Mouse (Mus musculus) frontal cortex, postnatal 10 days (tissue): ENCODE measurements around the gene Gm28035.
A peak's percentile ranks its signal among the peaks of the same experiment; 100 is the strongest.

Source experiments
- DNase-seq, 2 experiments: peaks; one replicate each; pipeline ENCODE4 v3.0.0; 2022; ENCODE audit warnings: low spot score in 2 of 2, mixed read lengths in 1 of 2

Gm28035 gene

GRCm38 (mm10) chr2:30261921-30262839 lies 21.8 kb downstream of the Gm28035 start:
- DNase-seq = no peak

- peak; percentile 68 to 69 for DNase-seq
These were observed 22.6 kb downstream of the Gm28035 start for GRCm38 (mm10) chr2:30262840-30263441.

- DNase-seq = no peak
These were observed 23.4 kb downstream of the Gm28035 start for GRCm38 (mm10) chr2:30263811-30264210.

DNA sequence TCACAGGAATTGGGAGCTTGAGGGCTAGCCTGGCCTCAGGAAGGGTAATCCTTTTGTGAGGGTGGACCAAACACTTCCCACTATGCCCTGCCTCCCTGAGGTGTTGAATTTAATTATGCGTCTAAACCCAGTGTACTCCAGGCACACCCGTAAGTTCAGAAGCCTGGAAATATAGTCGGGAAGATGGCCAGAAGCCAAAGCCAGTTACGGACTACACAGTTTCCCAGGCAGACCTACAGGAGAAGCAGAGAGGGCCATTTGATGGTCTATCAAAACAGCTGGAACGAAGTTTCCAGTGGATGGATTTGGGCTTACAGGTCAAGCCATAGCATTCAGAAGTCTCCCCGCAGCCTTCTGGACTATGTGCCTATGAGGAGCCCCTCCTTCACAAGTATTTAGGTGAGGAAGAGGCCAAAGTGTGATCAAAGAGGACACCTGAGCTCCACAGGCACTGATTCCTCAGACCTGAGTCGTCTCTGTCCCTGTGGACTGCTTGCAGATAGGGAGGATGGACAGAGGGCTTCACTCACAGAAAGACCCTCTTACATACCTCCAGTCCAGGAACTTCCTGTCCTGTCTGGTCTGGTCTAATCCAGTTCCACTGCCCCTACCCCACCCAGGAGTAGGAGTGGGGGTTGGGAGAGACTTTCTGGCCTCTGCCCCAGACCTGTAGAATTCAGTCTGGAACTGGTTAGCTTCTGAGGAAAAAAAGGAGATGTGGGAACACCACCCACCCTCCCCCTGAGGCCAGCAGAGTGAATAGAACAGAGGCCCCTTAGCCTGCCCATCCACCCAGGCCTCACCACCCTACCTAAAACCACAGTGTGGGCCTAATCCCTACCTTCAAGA lies 24.5 kb downstream of the Gm28035 start:
- no peak for DNase-seq

- peak; percentile 46 to 73 for DNase-seq
These were observed 25.4 kb downstream of the Gm28035 start, which contains the start of gene Phyhd1 for GRCm38 (mm10) chr2:30265767-30266253. TSS of gene Phyhd1 (plus strand) at chr2:30266203.

DNA sequence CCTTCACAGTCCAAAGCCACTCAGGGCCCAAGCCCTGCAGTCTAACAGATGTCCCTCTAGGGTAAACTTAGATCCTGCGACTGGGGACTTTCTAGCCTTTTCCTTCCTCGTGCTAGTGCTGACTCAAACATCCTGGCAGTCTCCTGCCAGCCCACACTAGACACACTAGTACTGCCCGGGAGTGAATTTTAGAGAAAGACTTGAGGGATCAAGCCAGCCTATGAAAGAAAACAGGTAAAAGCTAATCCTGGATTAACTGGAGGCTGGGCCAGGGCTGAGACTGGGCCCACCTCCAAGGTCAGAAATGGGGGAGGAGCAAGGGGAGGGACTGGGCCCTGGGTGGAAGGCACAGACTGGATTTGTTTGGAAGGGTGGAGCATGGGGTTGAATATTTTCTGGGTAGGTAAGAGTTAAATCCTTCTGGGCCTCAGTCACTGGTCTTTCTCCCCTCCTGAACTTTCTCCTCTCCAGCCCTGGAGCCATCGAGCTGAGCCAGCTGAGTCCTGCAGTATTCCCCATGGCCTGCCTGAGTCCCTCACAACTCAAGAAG lies 26.1 kb downstream of the Gm28035 start:
- DNase-seq = no peak

DNA sequence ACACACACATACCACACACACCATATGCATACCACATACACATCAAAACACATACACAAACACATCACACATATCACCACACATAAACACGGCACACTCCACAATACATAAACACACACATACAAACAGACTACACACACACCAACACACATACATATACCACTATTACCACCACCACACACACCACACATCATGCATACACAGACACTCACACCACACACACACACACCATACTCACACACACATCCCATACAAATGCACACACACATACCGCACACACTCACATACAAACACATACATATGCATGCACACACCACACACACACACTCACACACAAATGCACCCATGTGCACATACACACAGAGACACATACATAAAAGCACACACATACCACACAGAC lies 27.1 kb downstream of the Gm28035 start:
- DNase-seq = no peak

DNA sequence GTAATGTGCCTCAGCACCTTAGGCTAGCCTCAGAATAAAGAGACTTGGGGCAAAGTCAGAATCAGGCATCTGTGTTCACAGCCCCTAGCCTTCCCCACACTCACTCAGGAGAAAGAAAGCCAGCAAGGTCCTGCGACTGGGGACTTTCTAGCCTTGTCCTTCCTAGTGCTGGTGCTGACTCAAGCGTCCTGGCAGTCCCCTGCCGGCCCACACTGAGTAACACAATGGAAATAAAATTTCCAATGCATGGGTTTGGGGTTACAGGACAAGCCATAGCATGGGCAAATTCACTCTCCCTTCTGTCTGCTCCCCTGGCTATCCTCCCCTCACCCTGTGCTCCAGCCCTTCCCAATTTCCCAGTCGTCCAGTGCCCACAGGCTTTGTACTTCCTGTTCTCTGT lies 28.0 kb downstream of the Gm28035 start:
- no peak for DNase-seq

GRCm38 (mm10) chr2:30269241-30269990 lies 29.0 kb downstream of the Gm28035 start:
- DNase-seq = no peak

DNA sequence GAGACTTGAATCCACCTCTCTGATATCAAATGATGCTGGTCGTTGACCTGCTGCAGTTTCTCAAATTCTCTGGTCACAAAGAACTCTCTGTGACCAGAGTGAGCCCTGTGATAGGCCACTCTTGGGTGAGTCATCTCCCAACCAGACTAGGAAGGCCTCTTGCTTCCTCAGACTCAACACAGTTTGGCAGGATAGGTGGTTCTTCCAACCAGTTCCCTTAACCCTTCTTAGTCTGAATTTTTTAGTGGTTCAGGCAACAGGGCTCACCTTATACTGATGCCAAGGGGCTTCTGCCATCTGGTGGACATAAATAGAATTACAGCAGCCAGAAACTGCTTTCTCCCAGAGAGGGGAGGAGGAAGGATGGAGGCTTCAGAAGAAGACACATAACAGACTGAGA lies 29.8 kb downstream of the Gm28035 start:
- peak; percentile 40 to 59 for DNase-seq

- no peak for DNase-seq
These were observed 40.4 kb downstream of the Gm28035 start, which contains the start of gene Gm28038 for GRCm38 (mm10) chr2:30280743-30281142. TSS of gene Gm28038 (plus strand) at chr2:30281043.

- DNase-seq = no peak
These were observed 41.3 kb downstream of the Gm28035 start for GRCm38 (mm10) chr2:30281651-30282050.

- DNase-seq = no peak
These were observed 42.8 kb downstream of the Gm28035 start for GRCm38 (mm10) chr2:30283193-30283592.

DNA sequence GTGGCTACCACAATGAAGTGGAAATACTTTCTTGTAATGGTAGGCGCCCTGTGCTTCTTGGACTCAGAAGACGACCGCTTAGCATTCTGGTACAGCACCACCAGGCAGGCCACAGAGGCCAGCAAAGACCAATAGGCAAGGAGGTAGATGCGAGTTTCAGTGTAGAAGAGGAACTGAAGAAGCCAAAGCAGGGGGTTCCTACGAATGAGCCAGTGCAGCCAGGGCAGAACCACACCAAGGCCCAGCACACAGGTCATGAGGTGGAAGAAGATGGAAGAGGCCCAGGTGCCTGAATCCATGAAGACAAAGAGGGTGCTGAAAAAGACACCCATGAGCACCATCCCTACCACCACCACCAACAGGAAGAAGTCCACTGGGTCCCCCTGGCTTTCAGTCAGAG lies 44.6 kb downstream of the Gm28035 start:
- DNase-seq = no peak

GRCm38 (mm10) chr2:30285416-30286181 lies 45.2 kb downstream of the Gm28035 start:
- no peak for DNase-seq

DNA sequence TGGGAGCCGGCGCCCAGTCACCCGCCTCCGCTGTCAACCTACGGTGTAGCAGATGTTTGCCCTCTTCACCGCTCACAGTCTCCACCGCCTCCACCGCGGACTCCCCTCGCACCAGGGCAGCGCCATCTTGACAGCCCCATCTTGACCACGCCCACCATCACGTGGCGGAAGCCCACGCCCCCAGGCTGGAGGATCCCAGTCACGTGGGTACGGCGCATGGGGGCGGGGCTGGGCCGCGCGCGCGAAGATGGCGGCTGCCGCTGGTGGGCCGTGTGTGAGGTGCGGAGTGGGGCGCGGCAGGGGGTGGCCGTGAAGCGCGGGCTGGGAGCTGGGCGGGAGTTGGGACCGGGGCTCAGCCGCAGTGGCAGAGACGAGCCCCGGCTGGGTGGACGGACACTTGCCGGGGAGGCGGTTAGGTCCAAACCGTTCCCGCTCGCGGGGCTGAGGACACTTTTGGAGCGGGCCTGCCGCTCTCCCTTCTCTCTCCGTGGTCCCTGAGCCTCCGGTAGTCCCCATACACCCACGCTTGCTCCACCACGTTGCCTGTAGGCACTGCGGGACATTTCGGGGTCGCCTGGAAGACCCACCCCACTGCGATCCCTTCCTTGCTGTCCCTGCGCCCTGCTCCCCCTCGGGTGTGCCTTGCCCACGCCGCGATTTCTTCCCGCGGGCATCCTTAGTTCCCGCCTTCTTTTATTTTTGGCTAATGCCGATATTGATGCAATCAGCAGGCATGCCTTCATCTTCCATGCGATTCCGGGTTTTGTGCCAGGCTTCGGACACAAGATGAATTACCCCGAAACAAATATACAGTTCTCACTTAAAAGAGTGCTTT lies 46.0 kb downstream of the Gm28035 start, which contains the start of the genes Dolk and Nup188:
Dolk (minus strand) TSS at position 143 of the 835 bp plus-strand sequence.
Nup188 (plus strand) TSS at position 206 of the 835 bp plus-strand sequence.
- DNase-seq = peak; percentile 92 to 96

DNA sequence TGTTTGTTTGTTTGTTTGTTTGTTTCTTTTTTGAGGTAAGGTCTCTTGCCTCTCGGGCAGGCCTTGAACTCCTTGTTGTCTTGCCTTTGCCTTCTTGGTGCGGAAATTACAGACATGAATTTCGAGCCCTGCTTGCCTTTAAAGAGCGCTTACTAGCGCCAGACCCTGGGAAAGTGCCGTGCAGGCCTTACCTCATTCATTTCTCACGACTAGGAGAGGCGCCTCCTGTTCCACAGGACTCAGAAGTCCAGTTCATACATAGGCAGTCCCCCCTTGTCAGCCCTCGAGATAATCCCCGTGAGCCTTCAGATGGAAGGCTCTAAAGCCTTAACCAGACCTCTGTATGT lies 46.6 kb downstream of the Gm28035 start:
- DNase-seq = no peak

- no peak for DNase-seq
These were observed 59.2 kb downstream of the Gm28035 start for GRCm38 (mm10) chr2:30299525-30299924.

DNA sequence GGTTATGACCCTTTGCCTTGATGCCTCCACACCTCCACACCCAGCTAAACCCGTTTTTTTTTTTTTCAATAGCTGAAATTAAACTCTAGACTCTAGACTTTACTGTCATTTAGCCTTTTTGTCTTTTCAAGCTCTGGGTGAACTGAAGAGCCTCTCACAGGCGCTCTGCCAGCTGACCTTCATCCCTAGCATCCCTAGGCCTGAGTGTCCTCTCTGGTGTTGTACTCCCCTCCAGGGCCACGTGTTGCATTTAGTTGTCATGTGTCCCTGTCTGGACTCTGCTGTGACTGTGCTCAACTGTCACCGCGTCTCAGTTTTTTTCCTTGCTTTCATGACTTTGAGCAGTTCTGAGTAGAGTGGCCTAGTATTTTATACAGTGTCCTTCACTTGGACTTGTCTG lies 59.6 kb downstream of the Gm28035 start:
- DNase-seq = no peak
